Mouse (Mus musculus): ENCODE data around the gene Zbtb44. TPM values are rescaled to one million over a fixed set of nuclear protein-coding genes. Genes with fewer than 3 reads are reported as not detected.

Zbtb44 gene
- total RNA-seq, 1 experiment, result 33.7 TPM

GRCm38 (mm10) chr9:31122464-31123030 lies 92.1 kb downstream of the Zbtb44 start:
- DNase-seq (ENCODE audit: low read depth, low spot score), result no peak
- TF ChIP-seq MAFK (IDR thresholded peaks at IDR 0.05; ENCODE audit: insufficient read depth, low read depth, low read length) (no peak), ZNF384 (IDR thresholded peaks at IDR 0.05; ENCODE audit: low read depth, low read length) (no peak), HCFC1 (IDR thresholded peaks at IDR 0.05; ENCODE audit: borderline replicate concordance, insufficient read depth, low read length) (no peak), ZC3H11A (IDR thresholded peaks at IDR 0.05; ENCODE audit: borderline replicate concordance, low read depth, low read length) (no peak), CHD2 (IDR thresholded peaks at IDR 0.05; ENCODE audit: low read depth, low read length) (no peak)
- Histone ChIP-seq H3K9me3 (ENCODE audit: control insufficient read depth, insufficient read depth, low read depth, low read length) (no peaks in the 10 kb centered on the region), H3K27ac (ENCODE audit: insufficient read depth, low read depth, low read length, poor library complexity, severe bottlenecking) (no peak overlapping the region), H3K36me3 (ENCODE audit: control insufficient read depth, insufficient read depth, low read length, poor library complexity, severe bottlenecking) (no peaks in the 10 kb centered on the region), H3K4me3 (ENCODE audit: insufficient read depth in 1 of 2, low read depth in 1 of 2, low read length in 2 of 2, poor library complexity in 1 of 2, severe bottlenecking in 1 of 2) (no peak overlapping the region), H3K9ac (ENCODE audit: insufficient read depth, low read depth, low read length, poor library complexity, severe bottlenecking) (no peak overlapping the region), H3K4me1 (ENCODE audit: control insufficient read depth in 2 of 2, insufficient read depth in 2 of 2, low read length in 2 of 2, poor library complexity in 1 of 2) (peaks cover 8 to 32% of the 10 kb centered on the region in 2 experiments)
- in situ Hi-C loops (cut with MboI; ENCODE audit: low sequenced_read_pairs in 2 of 2, unreplicated experiment in 2 of 2), result no loop called here

Other genes with a start within 250 kb of the Zbtb44 start
- gene Adamts15, start 108.2 kb upstream of the Zbtb44 start, total RNA-seq (2012; rRNA removed), result 2.0 and 2.4 TPM in 2 replicates
- gene Adamts8, start 88.1 kb upstream of the Zbtb44 start, total RNA-seq (2012; rRNA removed), result 5.4 and 5.9 TPM in 2 replicates
- gene St14, start 101.2 kb downstream of the Zbtb44 start, total RNA-seq (2012; rRNA removed), result 44.3 and 122 TPM in 2 replicates
- gene Aplp2, start 181.2 kb downstream of the Zbtb44 start, total RNA-seq (2012; rRNA removed), result 320 and 535 TPM in 2 replicates
- 10.5 and 12.8 TPM in 2 replicates for gene Prdm10, start 249.9 kb downstream of the Zbtb44 start, total RNA-seq (2012; rRNA removed)